Mouse (Mus musculus): ENCODE results near the gene Mrps18a. TPM values are rescaled to one million over a fixed set of nuclear protein-coding genes. Genes with fewer than 3 reads are reported as not detected.

Mrps18a gene
- polyA plus RNA-seq, 1 experiment from 2014 or later, result 164 TPM

GRCm38 (mm10) chr17:46168768-46169167 is 58.0 kb downstream of the Mrps18a start:
- 91% methylated on average over 5 of the region's 5 CpGs for WGBS
- Histone ChIP-seq H3K27ac (ENCODE audit: low read depth, low read length) (no peak overlapping the region), H3K9ac (ENCODE audit: low read depth, low read length) (no peak overlapping the region), H3K4me2 (replicated peaks; ENCODE audit: low read depth, low read length) (no peak overlapping the region), H3K36me3 (ENCODE audit: control insufficient read depth, insufficient read depth, low read length) (peaks cover 91% of the 10 kb centered on the region), H3K9me3 (ENCODE audit: control insufficient read depth, low read length) (no peaks in the 10 kb centered on the region), H3K4me3 (ENCODE audit: low read length) (no peak overlapping the region), H3K4me1 (ENCODE audit: control insufficient read depth, insufficient read depth, low read length) (no peaks in the 10 kb centered on the region), H3K27me3 (ENCODE audit: control insufficient read depth, insufficient read depth, low read length) (no peaks in the 10 kb centered on the region)
- no peak for ATAC-seq (ENCODE audit: low FRiP score, low TSS enrichment)

- no peak for ATAC-seq (ENCODE audit: low FRiP score, low TSS enrichment)
- no peak overlapping the region for H3K9ac ChIP-seq (ENCODE audit: low read depth, low read length)
- no peaks in the 10 kb centered on the region for H3K4me1 ChIP-seq (ENCODE audit: control insufficient read depth, insufficient read depth, low read length)
- WGBS, result 79% methylated on average over 3 of the region's 3 CpGs
- no peak overlapping the region for H3K4me3 ChIP-seq (ENCODE audit: low read length)
- H3K4me2 ChIP-seq (replicated peaks; ENCODE audit: low read depth, low read length), result no peak overlapping the region
- peaks cover 82% of the 10 kb centered on the region for H3K36me3 ChIP-seq (ENCODE audit: control insufficient read depth, insufficient read depth, low read length)
- no peak overlapping the region for H3K27ac ChIP-seq (ENCODE audit: low read depth, low read length)
- no peaks in the 10 kb centered on the region for H3K27me3 ChIP-seq (ENCODE audit: control insufficient read depth, insufficient read depth, low read length)
- H3K9me3 ChIP-seq (ENCODE audit: control insufficient read depth, low read length), result no peaks in the 10 kb centered on the region
Observed at GRCm38 (mm10) chr17:46170538-46170937, 59.8 kb downstream of the Mrps18a start.

Other genes with a start within 250 kb of the Mrps18a start
- 8.2 and 10.1 TPM in 2 replicates for gene Vegfa, start 78.6 kb upstream of the Mrps18a start, polyA plus RNA-seq (2014; fragmentation: Nextera tagmentation; extraction: Ambion mirVana)
- 14.4 and 14.8 TPM in 2 replicates for gene Rsph9, start 33.2 kb downstream of the Mrps18a start, polyA plus RNA-seq (2014; fragmentation: Nextera tagmentation; extraction: Ambion mirVana)
- gene Mad2l1bp, start 42.6 kb downstream of the Mrps18a start, polyA plus RNA-seq (2014; fragmentation: Nextera tagmentation; extraction: Ambion mirVana), result 34.2 and 34.6 TPM in 2 replicates
- 35.6 and 36.0 TPM in 2 replicates for gene Gtpbp2, start 50.0 kb downstream of the Mrps18a start, polyA plus RNA-seq (2014; fragmentation: Nextera tagmentation; extraction: Ambion mirVana)
- gene Polh, start 91.7 kb downstream of the Mrps18a start, polyA plus RNA-seq (2014; fragmentation: Nextera tagmentation; extraction: Ambion mirVana), result 9.3 and 15.6 TPM in 2 replicates
- 36.6 and 61.5 TPM in 2 replicates for gene Xpo5, start 91.8 kb downstream of the Mrps18a start, polyA plus RNA-seq (2014; fragmentation: Nextera tagmentation; extraction: Ambion mirVana)
- gene Polr1c, start 137.1 kb downstream of the Mrps18a start, polyA plus RNA-seq (2014; fragmentation: Nextera tagmentation; extraction: Ambion mirVana), result 114 and 120 TPM in 2 replicates
- gene Yipf3, start 137.1 kb downstream of the Mrps18a start, polyA plus RNA-seq (2014; fragmentation: Nextera tagmentation; extraction: Ambion mirVana), result 102 and 106 TPM in 2 replicates
- 0.54 and 0.92 TPM in 2 replicates for gene Lrrc73, start 142.5 kb downstream of the Mrps18a start, polyA plus RNA-seq (2014; fragmentation: Nextera tagmentation; extraction: Ambion mirVana)
- 38.5 and 39.4 TPM in 2 replicates for gene Tjap1, start 172.0 kb downstream of the Mrps18a start, polyA plus RNA-seq (2014; fragmentation: Nextera tagmentation; extraction: Ambion mirVana)
- gene Dlk2, start 186.4 kb downstream of the Mrps18a start, polyA plus RNA-seq (2014; fragmentation: Nextera tagmentation; extraction: Ambion mirVana), result not detected in 2 replicates
- 3.5 and 4.6 TPM in 2 replicates for gene Abcc10, start 217.4 kb downstream of the Mrps18a start, polyA plus RNA-seq (2014; fragmentation: Nextera tagmentation; extraction: Ambion mirVana)

Measured in kidney, embryonic 14.5 days (tissue).